Mouse (Mus musculus) limb, embryonic 12.5 days (tissue): Measurements from ENCODE around the gene AU021092. TPM values are rescaled to one million over a fixed set of nuclear protein-coding genes. Genes with fewer than 3 reads are reported as not detected.

Source experiments
- ATAC-seq: fragments of 200-750 bp; cut with Nextera tagmentation; 2 replicates; pipeline ENCODE4 v1.8.0; 2017; ENCODE audit warnings: low read depth, moderate TSS enrichment; ENCODE audit not compliant: insufficient number of reproducible peaks, insufficient read depth, low FRiP score, low TSS enrichment
- H3K27ac ChIP-seq: fragments of 300-500 bp; sonication (generic); 2 replicates; pipeline ENCODE4 v1.5.1; 2016; ENCODE audit warnings: mild to moderate bottlenecking, moderate library complexity
- H3K27me3 ChIP-seq: fragments of 300-500 bp; sonication (generic); 2 replicates; pipeline ENCODE4 v1.6.1; 2016; ENCODE audit warnings: mild to moderate bottlenecking, moderate library complexity
- H3K36me3 ChIP-seq: fragments of 300-500 bp; sonication (generic); 2 replicates; pipeline ENCODE4 v1.6.1; 2016; ENCODE audit warnings: mild to moderate bottlenecking, moderate library complexity
- H3K4me1 ChIP-seq: fragments of 300-500 bp; sonication (generic); replicated peaks from 2 replicates; pipeline ENCODE4 v1.6.1; 2016
- H3K4me2 ChIP-seq: fragments of 300-500 bp; sonication (generic); 2 replicates; pipeline ENCODE4 v1.6.1; 2016; ENCODE audit warnings: mild to moderate bottlenecking, moderate library complexity
- H3K4me3 ChIP-seq: fragments of 300-500 bp; sonication (generic); replicated peaks from 2 replicates; pipeline ENCODE4 v1.5.1; 2016; ENCODE audit warnings: mild to moderate bottlenecking
- H3K9ac ChIP-seq: fragments of 300-500 bp; sonication (generic); replicated peaks from 2 replicates; pipeline ENCODE4 v1.6.1; 2016; ENCODE audit warnings: mild to moderate bottlenecking, moderate library complexity
- H3K9me3 ChIP-seq: fragments of 300-500 bp; sonication (generic); 2 replicates; pipeline ENCODE4 v1.6.1; 2016; ENCODE audit warnings: mild to moderate bottlenecking, moderate library complexity
- WGBS: fragments of 180-500 bp; shearing (Covaris S2); methylation state at CpG from one replicate; pipeline ENCODE4 v1.1.7; 2016; 5-methylcytosine and 5-hydroxymethylcytosine counted together
- microRNA-seq: library from miRNA; unstranded; fragments of <30 nt; microRNA quantifications from one replicate; pipeline ENCODE4, GENCODE M21; 2017
- polyA plus RNA-seq: library from polyadenylated mRNA; unstranded; fragments of >200 nt; fragmentation: Nextera tagmentation; extraction: Ambion mirVana; gene quantifications from 2 replicates; pipeline ENCODE4 v1.2.1, GENCODE M21; 2016

AU021092 gene
- polyA plus RNA-seq, 1 experiment from 2014 or later, result 1.4 TPM

DNA sequence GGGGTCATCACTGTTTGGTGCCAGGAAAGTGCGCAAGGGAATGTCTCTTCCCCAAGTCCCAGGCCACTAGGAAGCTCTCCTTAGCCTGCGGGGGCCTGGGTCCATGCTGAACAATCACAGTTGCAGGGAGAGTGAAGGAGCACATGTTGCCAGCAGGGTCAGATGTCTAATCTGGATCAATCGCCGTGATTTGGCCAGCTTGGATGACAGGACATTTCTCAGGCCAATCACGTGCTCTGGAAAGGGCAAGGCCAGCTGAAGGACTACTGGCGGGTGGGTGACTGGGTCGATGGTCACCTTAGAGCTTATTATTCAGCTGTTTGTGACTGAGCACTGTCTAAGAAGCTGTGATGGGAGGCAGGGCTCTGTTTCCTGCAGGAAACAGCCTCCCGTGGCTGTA, 38.0 kb downstream of the AU021092 start:
- Histone ChIP-seq H3K4me2 (no peak overlapping the region), H3K4me3 (no peak overlapping the region), H3K27ac (no peak overlapping the region), H3K36me3 (no peaks in the 10 kb centered on the region), H3K4me1 (no peaks in the 10 kb centered on the region), H3K9me3 (no peaks in the 10 kb centered on the region), H3K27me3 (no peaks in the 10 kb centered on the region), H3K9ac (no peak overlapping the region)
- ATAC-seq, result no peak
- 58% methylated on average over 8 of the region's 8 CpGs for WGBS

DNA sequence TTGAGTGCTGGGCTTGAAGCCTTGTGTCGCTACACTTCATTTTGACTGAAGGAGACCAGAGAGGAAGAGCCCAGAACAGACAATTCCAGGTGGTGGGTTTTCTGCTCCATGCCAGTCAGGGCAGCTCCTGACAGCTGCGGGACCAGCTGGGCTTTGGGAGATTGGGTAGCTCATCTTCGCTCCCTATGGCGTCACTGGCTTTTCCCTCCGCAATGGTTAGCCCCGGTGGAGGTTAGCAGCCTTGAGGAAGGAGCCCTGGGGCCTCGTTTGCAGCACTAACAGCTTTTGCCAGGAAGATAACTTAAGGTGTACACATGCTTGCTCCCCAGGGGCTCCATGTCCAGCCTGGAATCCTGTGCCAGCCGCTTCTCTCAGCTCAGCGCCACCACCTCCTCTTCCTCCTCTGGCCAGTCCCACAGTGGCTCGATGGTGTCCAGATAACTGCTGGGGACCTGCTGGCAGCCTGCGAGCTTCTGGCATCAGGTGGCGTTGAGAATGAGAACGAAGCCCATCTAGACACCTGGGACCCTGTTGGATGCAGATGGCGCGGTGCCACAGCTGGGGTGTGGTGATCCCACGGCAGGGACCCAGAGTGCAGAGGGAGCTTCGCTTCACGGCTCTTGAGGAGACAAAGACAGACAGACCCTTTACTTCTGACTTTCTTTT, 38.7 kb downstream of the AU021092 start:
- ATAC-seq, result no peak
- H3K9ac ChIP-seq, result no peak overlapping the region
- H3K27ac ChIP-seq, result no peak overlapping the region
- no peaks in the 10 kb centered on the region for H3K9me3 ChIP-seq
- H3K36me3 ChIP-seq, result no peaks in the 10 kb centered on the region
- no peaks in the 10 kb centered on the region for H3K27me3 ChIP-seq
- 82% methylated on average over 18 of the region's 18 CpGs for WGBS
- no peak overlapping the region for H3K4me2 ChIP-seq
- H3K4me1 ChIP-seq, result no peaks in the 10 kb centered on the region
- no peak overlapping the region for H3K4me3 ChIP-seq

DNA sequence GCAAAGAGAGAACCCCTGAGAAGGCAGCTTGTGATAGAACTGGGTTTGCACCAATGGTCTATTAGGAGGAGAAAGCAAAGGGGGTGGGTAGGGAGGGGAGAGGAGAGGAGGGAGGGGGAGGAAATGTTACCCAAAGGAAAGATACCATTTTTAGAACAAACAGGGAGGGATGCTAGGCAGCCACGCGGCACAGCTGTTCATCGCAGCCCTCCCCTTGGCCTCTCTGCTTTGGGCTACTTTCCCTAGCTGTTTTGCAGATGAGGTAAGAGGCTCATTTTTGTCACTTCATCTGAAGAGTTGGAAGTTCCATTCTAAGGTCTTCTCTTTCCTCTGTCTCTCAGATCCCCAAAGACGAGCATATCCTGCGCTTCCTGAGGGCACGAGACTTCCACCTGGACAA, 49.5 kb downstream of the AU021092 start:
- H3K4me3 ChIP-seq, result no peak overlapping the region
- WGBS, result 91% methylated on average over 6 of the region's 6 CpGs
- H3K27me3 ChIP-seq, result no peaks in the 10 kb centered on the region
- H3K27ac ChIP-seq, result no peak overlapping the region
- no peak overlapping the region for H3K4me2 ChIP-seq
- H3K9me3 ChIP-seq, result no peaks in the 10 kb centered on the region
- no peak overlapping the region for H3K9ac ChIP-seq
- H3K4me1 ChIP-seq, result no peaks in the 10 kb centered on the region
- no peak for ATAC-seq
- no peaks in the 10 kb centered on the region for H3K36me3 ChIP-seq

- no peaks in the 10 kb centered on the region for H3K27me3 ChIP-seq
- H3K4me1 ChIP-seq, result peaks cover 5% of the 10 kb centered on the region; the same call in 1 of the 2 replicates
- ATAC-seq, result no peak
- H3K27ac ChIP-seq, result no peak overlapping the region
- no peak overlapping the region for H3K9ac ChIP-seq
- H3K9me3 ChIP-seq, result no peaks in the 10 kb centered on the region
- H3K36me3 ChIP-seq, result no peaks in the 10 kb centered on the region
- H3K4me2 ChIP-seq, result no peak overlapping the region
- H3K4me3 ChIP-seq, result no peak overlapping the region
- WGBS, result 80% methylated on average over 5 of the region's 5 CpGs
Measured at GRCm38 (mm10) chr16:5168829-5169228, 53.3 kb downstream of the AU021092 start.

DNA sequence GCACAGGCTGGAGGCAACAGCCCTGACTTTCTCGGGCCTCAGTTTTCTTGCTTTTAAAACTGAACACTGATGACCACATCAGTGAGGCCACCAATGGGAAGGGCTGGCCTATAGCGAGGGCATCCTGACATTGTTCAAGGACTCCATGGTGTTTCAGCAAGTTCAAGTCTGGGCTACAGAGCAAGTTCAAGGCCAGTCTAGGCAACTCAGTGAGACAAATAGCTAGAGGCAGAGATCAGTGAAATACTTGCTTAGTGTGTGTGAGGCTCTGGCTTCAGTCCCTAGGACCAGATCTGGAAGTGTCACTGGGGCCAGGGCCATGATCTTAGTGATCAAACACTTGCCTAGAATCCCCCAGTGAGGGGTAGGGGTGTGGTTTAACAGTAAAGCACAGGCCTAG, 54.1 kb downstream of the AU021092 start:
- H3K9me3 ChIP-seq, result no peaks in the 10 kb centered on the region
- H3K4me2 ChIP-seq, result no peak overlapping the region
- no peak overlapping the region for H3K4me3 ChIP-seq
- H3K9ac ChIP-seq, result no peak overlapping the region
- WGBS, result 89% methylated on average over 2 of the region's 2 CpGs
- H3K27ac ChIP-seq, result no peak overlapping the region
- no peaks in the 10 kb centered on the region for H3K36me3 ChIP-seq
- no peak for ATAC-seq
- H3K4me1 ChIP-seq, result peaks cover 5% of the 10 kb centered on the region; the same call in 1 of the 2 replicates
- H3K27me3 ChIP-seq, result no peaks in the 10 kb centered on the region

GRCm38 (mm10) chr16:5164327-5164726, 57.8 kb downstream of the AU021092 start:
- H3K27me3 ChIP-seq, result peaks cover 5% of the 10 kb centered on the region; the same call in 1 of the 2 replicates
- H3K27ac ChIP-seq, result no peak overlapping the region
- ATAC-seq, result no peak
- peaks cover 5% of the 10 kb centered on the region; the same call in 1 of the 2 replicates for H3K4me1 ChIP-seq
- H3K9me3 ChIP-seq, result no peaks in the 10 kb centered on the region
- no peak overlapping the region for H3K4me3 ChIP-seq
- H3K36me3 ChIP-seq, result no peaks in the 10 kb centered on the region
- no peak overlapping the region for H3K4me2 ChIP-seq
- no peak overlapping the region for H3K9ac ChIP-seq
- 89% methylated on average over 6 of the region's 6 CpGs for WGBS

Small RNA genes lying within 50 kb of the gene (microRNA-seq; reads per million reads assigned to microRNA genes)
- gene Gm23689, result not detected
- gene Gm26095, result not detected
- not detected for gene Mir6364

Other genes with a start within 250 kb of the AU021092 start
- 0.08 TPM in 1 of 2 replicates, not detected in the other for gene Sept12, start 224.4 kb downstream of the AU021092 start, polyA plus RNA-seq
- gene Smim22, start 215.0 kb downstream of the AU021092 start, polyA plus RNA-seq, result 1.6 and 4.3 TPM in 2 replicates
- gene Rogdi, start 208.7 kb downstream of the AU021092 start, polyA plus RNA-seq, result 71.5 and 74.3 TPM in 2 replicates
- gene Glyr1, start 172.4 kb downstream of the AU021092 start, polyA plus RNA-seq, result 168 and 174 TPM in 2 replicates
- 26.8 and 27.0 TPM in 2 replicates for gene Ubn1, start 172.2 kb downstream of the AU021092 start, polyA plus RNA-seq
- 3.3 TPM in 2 replicates for gene Ppl, start 89.9 kb downstream of the AU021092 start, polyA plus RNA-seq
- 0.04 and 0.05 TPM in 2 replicates for gene Sec14l5, start 75.2 kb downstream of the AU021092 start, polyA plus RNA-seq
- 14.5 and 14.7 TPM in 2 replicates for gene Nagpa, start 18.3 kb downstream of the AU021092 start, polyA plus RNA-seq
- 27.8 and 28.2 TPM in 2 replicates for gene Alg1, start 11.3 kb upstream of the AU021092 start, polyA plus RNA-seq
- 14.3 and 16.8 TPM in 2 replicates for gene Eef2kmt, start 33.7 kb upstream of the AU021092 start, polyA plus RNA-seq